Mouse (Mus musculus) natural killer cell, adult 2 months (primary cell): ENCODE measurements around the gene D17Wsu92e.

Source experiments
- DNase-seq, 2 experiments: peaks; one replicate each; pipeline ENCODE4 v3.0.0; 2022; ENCODE audit warnings: low spot score in 2 of 2

The D17Wsu92e gene

GRCm38 (mm10) chr17:27790976-27791375, 29.5 kb downstream of the D17Wsu92e start:
- DNase-seq = no peak

- DNase-seq = no peak
Measured at GRCm38 (mm10) chr17:27790015-27790414, 30.4 kb downstream of the D17Wsu92e start.

GRCm38 (mm10) chr17:27788456-27789172, 31.8 kb downstream of the D17Wsu92e start:
- no peak for DNase-seq

- DNase-seq = no peak
Measured at GRCm38 (mm10) chr17:27783567-27783966, 36.9 kb downstream of the D17Wsu92e start.

- DNase-seq = no peak
Measured at GRCm38 (mm10) chr17:27781059-27781687, 39.3 kb downstream of the D17Wsu92e start.

- DNase-seq = no peak
Measured at GRCm38 (mm10) chr17:27779755-27780154, 40.7 kb downstream of the D17Wsu92e start.

GRCm38 (mm10) chr17:27778671-27779355, 41.6 kb downstream of the D17Wsu92e start:
- DNase-seq = no peak

GRCm38 (mm10) chr17:27777823-27778222, 42.6 kb downstream of the D17Wsu92e start:
- DNase-seq = no peak

- DNase-seq = no peak
Measured at GRCm38 (mm10) chr17:27774198-27774597, 46.2 kb downstream of the D17Wsu92e start.

- no peak for DNase-seq
Measured at GRCm38 (mm10) chr17:27771616-27772015, 48.8 kb downstream of the D17Wsu92e start.

- DNase-seq = peak in 1 of 2 experiments; percentile 38
Measured at GRCm38 (mm10) chr17:27768817-27769542, 51.5 kb downstream of the D17Wsu92e start.

GRCm38 (mm10) chr17:27767543-27767942, 52.9 kb downstream of the D17Wsu92e start:
- DNase-seq = no peak

GRCm38 (mm10) chr17:27767120-27767519, 53.3 kb downstream of the D17Wsu92e start:
- DNase-seq = no peak

GRCm38 (mm10) chr17:27765066-27765465, 55.4 kb downstream of the D17Wsu92e start:
- DNase-seq = no peak

GRCm38 (mm10) chr17:27764453-27764852, 56.0 kb downstream of the D17Wsu92e start:
- DNase-seq = peak in 1 of 2 experiments; percentile 14

- DNase-seq = no peak
Measured at GRCm38 (mm10) chr17:27762884-27763283, 57.6 kb downstream of the D17Wsu92e start.

GRCm38 (mm10) chr17:27761639-27762336, 58.7 kb downstream of the D17Wsu92e start:
- peak in 1 of 2 experiments; percentile 35 for DNase-seq

GRCm38 (mm10) chr17:27760169-27760568, 60.3 kb downstream of the D17Wsu92e start:
- no peak for DNase-seq

GRCm38 (mm10) chr17:27751314-27752202, 68.9 kb downstream of the D17Wsu92e start:
- no peak for DNase-seq

GRCm38 (mm10) chr17:27750451-27750942, 70.0 kb downstream of the D17Wsu92e start:
- DNase-seq = no peak
